Mouse (Mus musculus): ENCODE measurements around the gene Capza1.

DNA sequence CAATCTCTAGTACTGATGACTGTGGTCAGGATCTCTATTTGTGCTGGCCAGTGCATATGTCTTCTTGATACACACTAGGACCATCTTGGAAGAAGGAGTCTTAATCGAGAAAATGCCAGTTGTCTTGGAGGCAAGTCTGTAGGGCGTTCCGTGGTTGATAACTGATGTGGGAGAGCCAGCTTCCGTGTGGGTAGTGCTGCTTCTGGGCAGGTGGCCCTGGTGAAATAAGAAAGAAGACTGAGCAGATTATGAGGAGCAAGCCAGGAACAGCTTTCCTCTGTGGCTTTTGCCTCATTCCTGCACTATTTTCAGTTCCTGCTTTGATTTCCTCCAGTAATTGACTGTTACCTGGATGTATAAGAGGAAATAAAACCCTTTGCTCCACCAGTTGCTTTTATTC lies 41.1 kb upstream of the Capza1 start:
- no peak for TF ChIP-seq CTCF (IDR thresholded peaks at IDR 0.05; ENCODE audit: control insufficient read depth, insufficient read depth, low read length)
- no peak for TF ChIP-seq POLR2A (IDR thresholded peaks at IDR 0.05; ENCODE audit: borderline replicate concordance, control insufficient read depth, low read depth, low read length)

Data from bone marrow, adult 2 months (tissue).